Mouse (Mus musculus): ENCODE measurements around the gene Bex1.
A peak's percentile ranks its signal among the peaks of the same experiment; 100 is the strongest.

The Bex1 gene

DNA sequence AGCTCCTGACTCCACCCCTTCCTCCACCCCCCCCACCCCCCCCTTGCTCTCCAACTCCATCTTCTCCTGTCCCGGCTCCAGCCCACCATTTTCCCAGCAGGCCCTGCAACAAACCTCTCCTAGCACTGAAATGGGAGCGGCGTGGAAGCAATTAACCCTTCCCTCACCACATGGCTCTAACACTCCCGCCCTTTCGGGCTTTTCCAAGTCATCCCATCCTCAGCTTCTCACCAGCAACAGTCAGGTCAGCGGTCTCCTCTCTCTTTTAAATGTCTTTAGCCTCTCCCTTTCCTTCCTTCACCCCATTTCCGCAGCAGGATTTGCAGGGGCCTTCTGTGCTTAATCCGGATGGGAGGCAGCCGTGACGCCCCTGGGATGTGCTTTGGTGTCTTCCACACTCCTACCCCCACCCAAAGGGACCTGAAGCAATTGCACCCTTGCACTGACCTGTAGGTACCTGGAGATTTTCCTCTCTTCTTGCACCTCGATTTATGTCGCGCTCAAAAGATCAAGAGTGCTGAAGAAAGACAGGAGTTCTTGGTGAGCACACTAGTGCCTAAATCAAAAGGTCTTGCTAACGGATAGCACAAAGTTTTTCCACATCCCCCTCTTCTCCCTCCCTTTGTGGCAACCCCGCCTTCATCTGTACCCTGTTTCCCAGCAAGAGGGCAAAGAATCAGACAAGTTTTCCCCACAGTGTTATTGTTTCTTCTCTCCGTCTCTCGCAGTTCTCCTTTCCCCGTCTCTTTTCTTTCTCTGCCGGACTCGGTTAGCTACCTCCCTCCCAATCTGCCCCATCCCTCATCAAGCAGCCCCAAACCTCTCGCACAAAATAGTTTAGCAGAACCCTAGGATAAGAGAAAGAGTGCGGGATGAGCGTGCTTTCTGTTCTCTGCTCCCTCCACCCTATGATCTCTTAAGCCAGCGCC lies 43.9 kb downstream of the Bex1 start:
- DNase-seq: peak; percentile 34

DNA sequence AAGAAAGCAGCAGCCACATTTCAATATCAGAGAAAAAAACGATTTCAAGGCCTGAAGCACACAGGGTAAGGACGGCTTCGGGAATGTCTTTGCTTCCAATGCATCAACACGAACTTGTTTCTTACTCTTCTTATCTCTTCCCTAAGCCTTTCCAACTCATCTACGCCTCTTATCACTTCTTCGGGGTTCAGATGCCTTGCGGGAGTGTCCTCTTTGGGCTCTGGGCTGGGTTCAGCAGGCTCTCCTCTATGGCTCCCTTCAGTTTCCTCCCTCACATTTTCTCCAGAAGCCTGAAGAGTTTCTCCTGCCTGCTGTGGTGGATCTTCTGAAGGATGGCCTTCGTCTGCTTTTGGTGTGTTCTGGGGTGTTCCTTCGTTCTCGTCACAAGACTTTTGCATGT lies 44.7 kb downstream of the Bex1 start:
- no peak for DNase-seq
